Mouse (Mus musculus): ENCODE results near the gene Aco2.

Aco2 gene

GRCm38 (mm10) chr15:81845033-81845625 lies 27.0 kb upstream of the Aco2 start:
- in situ Hi-C loops (cut with MboI, MseI), result no loop called here

DNA sequence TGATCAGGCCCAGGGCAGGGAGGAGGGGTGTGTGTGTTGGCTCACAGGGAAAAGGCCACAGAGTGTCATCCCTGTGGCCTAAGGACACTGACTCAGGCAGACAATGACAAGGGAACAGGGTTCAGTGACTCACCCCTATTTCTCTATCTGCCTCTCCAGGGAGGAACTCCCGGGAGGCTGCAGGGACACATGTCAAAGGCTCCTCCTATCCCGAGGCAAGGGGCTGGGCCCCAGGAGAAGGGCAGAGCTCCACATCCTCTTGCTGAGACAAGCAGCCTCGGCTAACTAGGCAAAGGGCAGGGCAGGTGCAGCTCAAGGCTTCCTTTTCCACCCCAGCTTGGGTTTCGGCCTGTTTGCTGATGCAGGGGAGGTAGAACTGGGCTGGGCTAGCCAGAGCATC lies 26.4 kb upstream of the Aco2 start:
- in situ Hi-C loops (cut with MboI, MseI), result no loop called here

GRCm38 (mm10) chr15:81846755-81847154 lies 25.4 kb upstream of the Aco2 start:
- in situ Hi-C loops (cut with MboI, MseI), result no loop called here

- in situ Hi-C loops (cut with MboI, MseI), result no loop called here
Measured at GRCm38 (mm10) chr15:81847161-81847560, 24.9 kb upstream of the Aco2 start.

GRCm38 (mm10) chr15:81847861-81848260 lies 24.2 kb upstream of the Aco2 start:
- in situ Hi-C loops (cut with MboI, MseI), result no loop called here

DNA sequence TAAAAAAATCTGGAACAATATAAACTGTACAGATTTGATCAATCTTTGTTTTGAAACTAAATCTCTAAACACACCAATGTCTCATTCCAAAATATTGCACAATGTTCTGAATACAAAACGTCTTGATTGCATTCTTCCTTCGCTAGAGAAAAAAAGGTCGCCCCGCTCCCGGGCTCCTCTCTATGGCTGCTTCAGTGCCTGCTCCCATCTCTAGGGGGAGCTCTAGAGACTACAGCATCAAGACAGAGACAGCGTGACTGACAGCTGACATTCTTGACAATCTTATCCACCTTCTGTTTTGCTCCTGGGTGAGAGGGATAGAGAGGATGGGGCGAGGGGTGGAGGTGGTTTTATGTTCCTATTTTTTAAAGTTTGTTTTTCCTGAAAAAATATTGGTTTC lies 23.8 kb upstream of the Aco2 start:
- in situ Hi-C loops (cut with MboI, MseI), result no loop called here

DNA sequence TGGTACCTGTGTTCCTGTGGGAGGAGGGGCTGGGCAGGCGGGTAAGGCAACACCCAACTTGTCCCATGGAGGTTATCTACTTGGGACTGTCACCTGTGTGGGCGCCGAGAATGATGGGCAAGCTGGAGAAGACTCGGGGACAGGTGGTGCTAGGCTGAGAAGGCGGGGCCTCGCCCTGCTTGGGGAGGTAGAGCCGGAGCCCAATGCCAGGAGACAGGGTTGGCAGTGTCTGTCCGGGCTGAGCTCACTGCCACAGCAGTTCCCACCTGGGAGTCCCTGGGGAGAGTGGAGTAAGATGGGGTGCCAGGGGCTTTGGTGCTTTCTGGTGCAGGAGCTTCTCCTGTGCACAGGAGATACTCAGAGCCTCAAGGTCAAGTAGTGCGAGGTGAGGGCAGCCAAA lies 23.0 kb upstream of the Aco2 start:
- in situ Hi-C loops (cut with MboI, MseI), result no loop called here

DNA sequence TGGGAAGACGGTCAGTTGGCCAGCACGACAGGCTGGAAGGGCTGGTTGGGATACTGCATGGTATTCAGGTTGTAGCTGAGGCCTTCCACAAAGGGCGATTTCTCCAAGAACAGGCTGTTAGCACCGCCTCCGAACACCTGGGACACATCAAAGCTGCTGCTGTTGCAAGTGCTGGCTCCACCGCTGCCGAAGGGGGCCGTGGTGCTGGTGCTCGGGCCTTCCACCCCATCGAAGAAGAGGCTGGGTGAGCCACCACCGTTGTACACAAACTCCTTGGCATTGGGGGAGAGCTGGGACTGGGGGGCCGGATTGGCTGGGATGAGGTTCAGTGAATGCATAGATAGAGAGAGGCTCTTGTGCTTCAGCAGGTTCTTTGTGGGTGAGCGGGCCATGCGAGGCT lies 21.4 kb upstream of the Aco2 start:
- in situ Hi-C loops (cut with MboI, MseI), result loop anchor here (25.0 kb wide), 1 partner anchor 1288 kb away; the partner anchor contains the start of genes Enthd1 and Grap2

DNA sequence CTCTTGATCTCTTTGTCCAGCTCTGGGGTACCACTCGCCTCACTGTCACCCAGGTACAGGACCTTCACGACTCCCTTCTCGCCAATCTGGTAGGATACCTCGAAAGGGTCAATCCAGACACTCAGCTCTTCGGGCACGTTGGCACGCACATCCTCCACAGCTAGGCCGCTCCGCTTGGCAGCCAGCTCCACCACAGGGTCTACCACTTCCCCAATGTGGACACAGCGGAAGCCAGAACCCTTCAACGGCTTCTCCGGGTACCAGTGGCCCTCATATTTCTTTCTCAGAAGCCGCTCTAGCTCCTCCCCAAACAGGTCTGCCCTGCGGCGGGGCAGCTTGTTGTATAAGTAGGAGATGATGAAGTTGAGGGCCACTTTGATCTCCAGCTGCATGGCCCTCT lies 20.7 kb upstream of the Aco2 start:
- in situ Hi-C loops (cut with MboI, MseI), result loop anchor here (25.0 kb wide), 1 partner anchor 1289 kb away; the partner anchor contains the start of genes Enthd1 and Grap2

- in situ Hi-C loops (cut with MboI, MseI), result loop anchor here (25.0 kb wide), 1 partner anchor 1290 kb away; the partner anchor contains the start of genes Enthd1 and Grap2
Measured at GRCm38 (mm10) chr15:81852411-81853000, 19.6 kb upstream of the Aco2 start.

- in situ Hi-C loops (cut with MboI, MseI), result loop anchor here (25.0 kb wide), 1 partner anchor 1291 kb away; the partner anchor contains the start of genes Enthd1 and Grap2
Measured at GRCm38 (mm10) chr15:81853081-81853480, 19.0 kb upstream of the Aco2 start.

DNA sequence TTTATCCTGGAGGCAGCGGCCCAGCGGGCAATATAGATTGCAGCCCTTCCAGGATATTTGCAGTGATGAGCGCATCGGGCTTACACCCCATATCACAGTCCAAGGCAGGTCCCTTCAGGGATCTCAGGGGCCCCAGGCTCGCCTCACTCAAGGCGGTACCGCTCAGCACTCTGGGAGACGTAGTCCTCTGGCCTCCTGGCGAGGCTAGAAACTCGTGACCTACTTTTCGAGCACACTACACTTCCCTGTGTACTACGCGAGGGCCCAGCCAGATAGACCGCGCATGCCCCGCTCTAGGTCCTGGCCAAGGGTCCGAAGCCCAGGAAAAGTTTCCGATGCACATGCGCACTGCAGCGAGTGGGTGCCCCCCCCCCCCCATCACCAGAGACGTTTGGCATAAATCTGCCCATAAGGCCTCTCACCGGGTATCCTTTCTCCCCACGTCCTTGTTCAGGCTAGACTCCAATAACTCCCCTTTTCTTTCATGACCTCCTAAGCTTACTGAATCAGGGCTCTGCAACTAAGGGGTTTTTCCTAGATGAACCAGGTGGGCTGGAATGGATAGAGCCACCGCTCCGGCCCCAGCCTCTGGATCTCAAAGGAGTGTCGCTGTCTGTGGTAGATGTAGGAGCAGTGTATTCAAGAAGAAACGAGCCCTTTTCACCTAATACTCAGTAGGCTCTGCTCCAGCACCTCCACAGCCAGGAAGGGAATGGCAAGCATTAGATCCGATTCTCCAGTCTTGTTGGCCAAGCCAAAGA lies 15.9 kb upstream of the Aco2 start:
- in situ Hi-C loops (cut with MboI, MseI), result loop anchor here (25.0 kb wide), 1 partner anchor 1294 kb away; the partner anchor contains the start of genes Enthd1 and Grap2

GRCm38 (mm10) chr15:81856938-81857723 lies 15.0 kb upstream of the Aco2 start:
- in situ Hi-C loops (cut with MboI, MseI), result loop anchor here (25.0 kb wide), 1 partner anchor 1295 kb away; the partner anchor contains the start of genes Enthd1 and Grap2

DNA sequence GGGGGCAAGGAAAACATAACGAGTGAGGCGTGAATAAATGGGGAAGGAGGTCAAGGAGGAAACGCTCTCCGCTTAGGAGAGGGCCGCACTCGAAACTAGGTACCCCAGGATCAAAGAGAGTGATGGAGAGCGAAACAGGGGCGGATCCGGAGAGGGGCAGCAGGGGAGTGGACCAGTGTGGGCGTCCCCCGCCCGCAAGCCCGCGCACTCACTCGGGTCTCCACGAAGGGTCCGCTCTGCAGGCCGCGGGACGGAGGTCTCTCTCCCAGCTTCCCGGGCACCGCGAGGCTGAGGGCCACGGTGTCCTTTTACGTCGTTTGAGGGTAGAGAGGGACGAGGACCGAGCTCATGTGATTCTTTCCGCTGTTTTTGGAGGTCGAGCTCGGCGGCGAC lies 14.4 kb upstream of the Aco2 start:
- in situ Hi-C loops (cut with MboI, MseI), result loop anchor here (25.0 kb wide), 1 partner anchor 1295 kb away; the partner anchor contains the start of genes Enthd1 and Grap2

GRCm38 (mm10) chr15:81858138-81858516 lies 14.0 kb upstream of the Aco2 start:
- in situ Hi-C loops (cut with MboI, MseI), result loop anchor here (25.0 kb wide), 1 partner anchor 1296 kb away; the partner anchor contains the start of genes Enthd1 and Grap2

DNA sequence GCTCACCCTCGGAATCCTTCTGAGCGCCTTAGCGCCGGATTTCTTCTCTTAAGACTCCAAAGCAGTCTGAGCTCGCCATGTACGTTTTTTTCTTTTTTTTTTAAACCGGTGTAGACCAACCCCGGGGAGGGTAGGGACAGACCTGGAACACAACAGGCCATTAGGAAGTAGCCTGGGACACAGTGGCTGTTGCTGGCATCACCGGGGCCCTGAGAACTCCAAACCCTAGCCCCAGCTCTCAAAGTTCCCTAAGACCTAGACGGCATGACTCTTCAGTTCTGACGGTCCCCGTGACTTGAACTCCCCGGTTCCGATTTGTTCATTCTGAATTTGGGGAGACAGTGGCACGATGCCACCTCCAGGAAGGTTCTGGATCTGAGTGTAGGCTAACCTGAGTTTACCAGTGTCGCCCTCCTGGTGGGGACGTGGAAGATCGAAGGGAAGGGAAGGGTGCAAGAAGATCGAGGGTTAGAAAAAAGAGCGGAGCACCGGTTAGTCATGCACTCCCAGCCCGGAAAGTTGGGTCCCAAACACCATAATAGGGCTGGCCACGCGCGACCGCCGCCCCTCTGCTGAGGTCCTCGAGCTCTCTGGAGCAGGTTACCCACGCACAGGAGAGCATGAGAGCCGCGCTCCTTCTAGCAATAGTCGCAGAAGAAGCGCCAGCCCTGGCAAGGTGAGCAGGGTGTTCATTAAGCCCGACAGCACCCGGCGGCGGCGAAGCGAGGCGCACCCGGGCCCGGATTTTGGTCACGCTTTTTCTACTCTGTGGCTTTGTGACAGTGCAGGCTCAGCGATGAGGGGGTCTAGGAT lies 13.4 kb upstream of the Aco2 start, which contains the start of gene Tob2:
Gene Tob2, minus strand, starts transcription at position 280 of the 813 bp plus-strand sequence.
- in situ Hi-C loops (cut with MboI, MseI), result loop anchor here (25.0 kb wide), 1 partner anchor 1296 kb away; the partner anchor contains the start of genes Enthd1 and Grap2

GRCm38 (mm10) chr15:81859330-81860255 lies 12.5 kb upstream of the Aco2 start:
- in situ Hi-C loops (cut with MboI, MseI), result loop anchor here (25.0 kb wide), 1 partner anchor 1297 kb away; the partner anchor contains the start of genes Enthd1 and Grap2

DNA sequence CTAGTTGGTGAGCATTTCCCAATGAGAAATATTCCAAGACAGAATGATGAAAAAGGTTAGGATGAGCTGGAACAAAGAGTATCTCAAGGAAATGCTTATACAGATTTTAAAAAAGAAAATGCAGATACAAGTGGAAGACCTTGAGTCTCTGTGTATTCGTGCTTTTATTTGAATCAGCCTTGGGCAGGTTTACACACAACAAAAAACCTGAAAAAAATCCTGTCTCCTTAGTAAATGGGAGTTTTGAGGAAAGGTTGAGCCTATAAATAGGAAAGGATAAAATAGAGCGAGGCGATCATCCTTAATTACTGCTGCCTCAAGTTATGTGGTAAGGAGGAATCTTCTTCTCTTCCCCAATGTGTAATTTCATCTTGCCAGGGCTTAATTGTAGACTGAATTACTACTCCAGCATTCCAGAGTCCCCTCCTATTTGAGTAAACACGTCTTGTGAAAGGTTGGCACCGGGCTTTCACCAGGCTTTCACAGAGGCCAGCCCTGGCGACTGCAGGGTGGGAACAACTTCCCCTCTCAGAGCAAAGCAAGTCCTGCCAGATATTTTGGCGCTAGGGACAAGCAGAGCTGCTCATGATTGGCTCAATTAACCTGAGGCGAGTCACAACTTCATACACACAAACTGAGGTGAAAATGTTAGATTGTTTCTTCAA lies 11.5 kb upstream of the Aco2 start:
- in situ Hi-C loops (cut with MboI, MseI), result loop anchor here (25.0 kb wide), 1 partner anchor 1298 kb away; the partner anchor contains the start of genes Enthd1 and Grap2
